Mouse (Mus musculus) cerebellum, adult 11-12 months (tissue): ENCODE results near the gene Dennd1a.
"Not testable (repeated sequence)": the region's sequence is repeated elsewhere in the genome, so short reads cannot be mapped to it uniquely, and the experiment has no call there.

Source experiments
- DNase-seq: peaks from one replicate; pipeline ENCODE4 v3.0.0; 2022

Dennd1a gene

DNA sequence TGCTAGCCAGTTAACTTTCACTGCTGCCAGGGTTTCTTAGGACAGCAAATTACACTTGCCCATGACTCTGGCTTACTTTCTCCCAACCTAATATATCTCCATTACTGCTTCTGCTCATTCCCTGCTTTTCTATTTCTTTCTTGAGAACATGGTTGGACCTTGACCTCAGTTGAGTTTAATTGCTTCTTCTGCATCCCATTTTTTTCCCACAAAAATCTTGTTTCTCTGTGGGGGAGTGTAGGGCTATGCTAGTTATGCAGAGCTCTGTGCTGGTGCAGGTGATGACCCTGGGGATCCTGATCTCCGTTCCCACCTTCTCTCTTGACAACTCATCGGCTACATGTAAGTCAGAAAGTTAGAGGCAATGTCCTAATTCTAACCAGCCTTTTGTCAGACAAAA is 344.3 kb downstream of the Dennd1a start:
- no peak for DNase-seq

- no peak for DNase-seq
These were observed 345.4 kb downstream of the Dennd1a start for GRCm38 (mm10) chr2:37941741-37942140.

DNA sequence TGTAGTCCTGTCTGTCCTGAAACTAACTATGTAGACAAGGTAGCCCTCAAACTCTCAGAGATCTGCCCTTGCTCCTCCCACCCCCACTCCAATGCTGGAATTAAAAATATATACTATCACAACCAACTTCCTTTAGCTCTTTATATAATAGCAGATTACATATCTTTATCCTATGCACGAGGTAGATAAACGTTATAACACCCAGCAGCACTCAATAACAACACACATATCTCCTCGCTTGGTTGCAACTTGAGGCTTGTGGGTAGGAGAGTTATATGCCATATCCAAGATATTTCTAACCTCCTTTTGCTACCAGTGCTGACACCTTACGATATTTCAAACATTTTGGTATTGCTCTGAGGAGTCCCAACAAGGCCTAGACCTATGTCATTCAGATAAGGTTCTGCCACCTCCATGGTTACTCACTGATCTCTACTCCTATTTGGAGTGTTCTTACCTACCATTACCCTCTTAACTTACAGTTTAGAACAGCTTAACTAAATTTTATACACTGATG is 346.3 kb downstream of the Dennd1a start:
- no peak for DNase-seq

DNA sequence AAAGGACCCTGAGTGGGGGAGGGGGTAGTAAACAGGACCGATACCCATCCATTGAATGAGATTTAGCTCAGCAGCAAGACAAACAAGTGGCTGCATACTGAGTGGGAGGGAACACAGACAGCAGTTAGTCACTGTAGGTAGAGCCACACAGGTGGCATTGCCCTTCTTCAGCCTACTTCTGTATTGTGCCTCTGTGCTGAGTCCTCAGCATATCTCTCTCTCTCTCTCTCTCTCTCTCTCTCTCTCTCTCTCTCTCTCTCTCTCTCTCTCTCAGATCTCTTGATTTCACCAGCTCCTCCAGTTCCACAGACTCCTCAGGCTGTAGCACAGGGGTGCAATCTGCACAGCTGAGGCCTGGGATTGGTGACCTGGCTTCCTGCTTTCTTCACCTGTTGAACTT is 347.2 kb downstream of the Dennd1a start:
- DNase-seq: no peak

- DNase-seq: not testable (repeated sequence)
These were observed 350.3 kb downstream of the Dennd1a start for GRCm38 (mm10) chr2:37936922-37937321.

DNA sequence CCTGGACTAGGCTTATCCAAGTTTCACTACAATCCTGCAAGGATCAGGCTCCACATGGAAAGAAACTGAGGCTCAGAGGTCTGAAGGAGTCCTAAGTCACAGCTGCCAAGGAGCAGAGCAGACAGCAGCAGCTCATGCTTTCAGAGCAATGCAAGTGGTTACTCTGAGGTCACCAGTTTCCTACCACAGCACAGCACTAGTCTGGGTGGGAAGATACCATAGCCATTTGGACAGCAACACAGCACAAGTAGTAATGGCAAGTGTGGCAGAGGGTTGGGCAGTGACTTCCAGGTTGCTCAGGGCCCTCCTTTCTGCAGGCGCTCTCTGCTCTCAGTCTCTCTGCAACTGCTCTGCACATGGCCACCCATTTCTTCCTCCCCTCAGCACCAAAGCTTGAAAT is 354.9 kb downstream of the Dennd1a start:
- DNase-seq: no peak

GRCm38 (mm10) chr2:37931018-37931930 is 355.9 kb downstream of the Dennd1a start:
- no peak for DNase-seq

GRCm38 (mm10) chr2:37926133-37926503 is 361.1 kb downstream of the Dennd1a start:
- no peak for DNase-seq

DNA sequence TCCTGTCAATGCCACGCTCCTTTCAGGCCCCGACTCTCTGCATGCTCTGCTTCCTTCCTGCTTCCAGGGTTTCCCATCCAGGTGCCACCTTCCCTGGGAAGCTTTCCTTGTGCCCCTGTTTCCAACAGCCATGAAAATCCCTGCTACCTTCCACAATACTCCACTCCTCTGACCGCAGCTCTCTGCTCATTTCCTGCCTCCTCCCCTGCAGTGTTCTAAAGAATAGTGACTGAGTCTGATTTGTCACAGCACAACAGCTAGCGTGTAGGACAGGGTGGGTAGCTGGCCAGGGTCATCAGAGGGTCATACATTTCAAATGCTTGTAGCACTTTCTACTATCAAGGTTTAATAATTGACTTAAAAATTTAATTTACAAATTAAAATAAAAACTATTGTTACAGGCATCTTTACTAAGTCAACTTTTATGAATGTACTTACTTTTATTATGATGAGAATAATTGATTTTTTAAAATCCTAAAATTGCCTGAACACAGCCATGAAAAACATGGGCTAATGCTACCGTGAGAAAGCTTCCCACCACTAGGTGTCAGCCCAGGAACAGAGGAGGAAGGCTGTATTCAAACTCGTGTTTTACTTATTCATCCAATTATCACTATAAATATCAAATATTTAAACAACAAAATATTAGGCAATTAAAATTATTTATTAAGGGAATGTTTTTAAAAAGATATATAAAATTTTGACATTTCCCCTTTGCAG is 361.6 kb downstream of the Dennd1a start:
- no peak for DNase-seq

DNA sequence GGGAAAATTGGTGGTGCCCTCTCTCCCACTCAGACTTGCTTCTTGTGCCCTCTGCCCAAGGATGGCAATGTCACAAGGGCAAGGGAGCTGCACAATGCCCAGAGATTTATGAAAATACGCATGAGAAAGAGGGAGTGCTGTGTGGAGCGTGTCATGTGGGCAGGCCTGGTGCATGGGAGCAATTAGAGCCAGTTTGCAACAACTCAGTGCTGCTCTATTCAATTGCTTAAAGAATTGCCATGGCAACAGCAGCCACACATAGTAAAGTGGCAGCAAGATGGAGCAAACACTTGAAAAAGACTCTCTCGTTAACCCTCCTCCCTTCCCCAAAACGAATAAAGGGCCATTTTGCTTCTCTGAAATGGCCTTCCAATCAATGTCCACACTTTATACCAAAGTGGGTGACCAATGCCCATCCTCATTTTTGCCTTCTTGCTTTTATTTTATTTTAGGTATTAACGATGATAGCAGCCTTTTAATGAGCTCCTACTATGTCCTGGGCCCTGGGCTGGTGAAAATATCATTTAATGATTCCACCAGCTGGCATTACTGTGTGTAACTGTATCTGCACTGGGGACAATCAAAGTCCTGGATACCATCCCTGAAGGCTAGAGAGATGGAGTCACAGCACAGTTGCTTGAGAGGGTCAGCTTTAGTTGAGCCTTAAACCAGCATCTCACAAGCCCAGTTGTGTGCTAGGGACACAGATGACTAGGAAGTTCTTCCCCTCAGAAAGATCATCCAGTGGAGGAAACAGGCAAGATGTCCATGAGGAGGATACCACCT is 378.3 kb downstream of the Dennd1a start:
- DNase-seq: no peak

GRCm38 (mm10) chr2:37908296-37908695 is 378.9 kb downstream of the Dennd1a start:
- DNase-seq: no peak

DNA sequence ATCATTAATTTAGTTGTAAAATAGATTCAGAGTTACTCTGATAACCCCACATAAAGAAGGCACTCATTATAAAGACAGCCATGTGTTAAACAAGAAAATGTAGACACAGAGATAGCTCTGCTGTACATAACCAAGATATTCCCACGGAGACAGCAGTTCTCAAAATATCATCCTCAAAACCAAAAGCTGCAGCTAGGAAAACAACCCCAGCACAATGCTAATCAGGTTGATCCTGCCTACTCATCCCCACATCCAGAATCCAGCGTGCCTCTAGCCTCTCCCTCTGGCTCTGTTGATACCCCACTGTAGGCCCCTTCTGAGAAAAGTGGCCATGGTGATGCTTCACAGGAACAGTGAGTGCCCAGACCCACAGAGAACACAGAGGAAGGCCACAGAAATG is 380.9 kb downstream of the Dennd1a start:
- DNase-seq: no peak

DNA sequence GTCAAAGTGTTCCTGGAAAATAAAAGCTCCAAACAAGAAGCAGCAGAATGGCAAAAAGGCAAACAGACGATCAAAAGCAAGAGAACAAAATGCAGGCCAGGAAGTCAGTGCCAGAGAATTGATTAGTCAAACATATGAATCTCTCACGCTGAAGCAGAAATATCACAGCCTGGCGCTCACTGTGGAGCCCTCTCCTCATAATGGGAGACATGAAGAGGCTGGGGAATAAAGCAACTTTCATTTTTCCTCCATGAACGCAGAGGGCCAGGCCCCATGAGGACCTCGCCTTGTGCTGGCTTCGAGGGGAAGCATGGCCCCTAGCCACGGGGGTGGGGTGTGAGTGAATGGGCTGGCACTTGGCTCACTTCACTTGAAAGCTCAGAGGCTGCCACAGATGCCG is 383.9 kb downstream of the Dennd1a start:
- DNase-seq: no peak

DNA sequence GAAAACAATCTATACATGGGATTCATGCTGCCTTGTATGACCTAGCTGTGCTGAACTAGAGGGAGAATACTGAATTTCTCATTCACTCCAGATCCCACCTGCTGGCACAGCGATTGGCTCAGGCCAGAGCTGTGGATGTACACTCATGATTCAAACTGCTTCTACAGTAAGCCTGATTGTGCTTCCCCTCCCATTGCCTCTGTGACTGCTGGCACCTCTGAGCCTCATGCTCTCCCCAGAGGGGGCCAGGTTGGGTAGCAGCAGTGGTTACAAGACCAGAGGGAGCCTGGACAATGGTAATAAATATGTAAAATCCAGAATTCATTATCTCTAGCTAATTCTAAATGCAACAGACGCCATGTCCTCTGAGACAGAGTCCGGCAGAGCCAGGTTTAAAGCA is 404.0 kb downstream of the Dennd1a start:
- DNase-seq: no peak

- no peak for DNase-seq
These were observed 405.8 kb downstream of the Dennd1a start for GRCm38 (mm10) chr2:37881262-37881913.

- DNase-seq: no peak
These were observed 407.5 kb downstream of the Dennd1a start for GRCm38 (mm10) chr2:37879697-37880096.

DNA sequence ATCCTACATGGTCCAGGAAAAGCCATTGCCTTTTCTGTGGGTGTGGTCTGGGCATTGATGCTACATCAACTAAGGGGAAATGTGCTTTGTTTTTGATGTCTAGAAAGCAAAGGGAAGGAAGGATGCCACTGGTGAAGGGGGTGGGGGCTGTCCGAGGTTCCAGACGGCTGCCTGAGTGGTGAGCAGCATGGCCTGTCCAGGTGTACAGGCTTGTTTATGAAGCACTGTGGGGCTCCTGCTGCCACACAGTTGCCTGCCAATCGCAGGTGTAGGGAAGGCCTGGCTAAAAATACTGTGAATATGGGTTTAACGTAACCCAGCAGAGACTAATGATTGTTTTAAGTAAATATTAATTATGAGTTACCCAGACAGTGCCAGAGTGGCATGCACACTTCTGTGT is 414.4 kb downstream of the Dennd1a start:
- DNase-seq: no peak

DNA sequence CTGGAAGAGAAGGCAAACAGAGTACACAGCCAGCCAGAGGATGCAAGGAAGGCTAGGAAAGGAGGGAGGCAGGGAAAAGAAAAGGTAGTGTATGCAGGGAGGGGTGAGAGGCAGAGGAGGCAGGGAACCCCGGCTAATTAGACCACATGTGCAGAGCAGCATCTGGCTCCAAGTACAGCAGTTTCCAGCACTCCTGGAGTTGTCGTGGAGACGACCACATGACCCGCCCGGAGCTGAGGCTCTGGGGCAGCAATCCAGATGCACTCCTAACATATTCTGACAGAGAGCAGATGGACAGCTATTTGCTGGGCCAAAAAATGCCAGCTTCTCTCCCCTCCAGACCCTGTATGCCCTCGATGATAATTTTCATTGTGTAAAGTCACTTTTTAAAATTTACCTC is 417.6 kb downstream of the Dennd1a start:
- peak; percentile 9 for DNase-seq

DNA sequence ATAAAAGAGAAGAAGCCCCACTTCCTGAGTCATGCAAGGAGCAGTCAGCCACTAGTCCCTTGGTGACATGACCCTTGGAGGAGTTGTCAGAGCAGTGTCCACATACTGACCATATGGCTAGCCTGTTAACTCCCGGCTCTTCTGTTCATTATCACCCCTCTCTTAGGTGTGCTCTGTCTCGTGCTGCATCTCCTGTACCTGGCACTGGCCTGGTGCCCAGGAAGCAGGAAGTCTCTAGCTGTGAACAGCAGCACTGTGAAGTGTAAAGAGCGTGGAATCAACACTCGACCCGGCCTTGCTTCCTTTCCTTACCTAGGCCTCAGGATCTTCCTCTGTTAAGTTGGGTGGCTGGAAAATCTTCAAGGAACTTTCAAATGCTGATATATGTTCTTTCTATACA is 419.8 kb downstream of the Dennd1a start:
- DNase-seq: peak; percentile 15

DNA sequence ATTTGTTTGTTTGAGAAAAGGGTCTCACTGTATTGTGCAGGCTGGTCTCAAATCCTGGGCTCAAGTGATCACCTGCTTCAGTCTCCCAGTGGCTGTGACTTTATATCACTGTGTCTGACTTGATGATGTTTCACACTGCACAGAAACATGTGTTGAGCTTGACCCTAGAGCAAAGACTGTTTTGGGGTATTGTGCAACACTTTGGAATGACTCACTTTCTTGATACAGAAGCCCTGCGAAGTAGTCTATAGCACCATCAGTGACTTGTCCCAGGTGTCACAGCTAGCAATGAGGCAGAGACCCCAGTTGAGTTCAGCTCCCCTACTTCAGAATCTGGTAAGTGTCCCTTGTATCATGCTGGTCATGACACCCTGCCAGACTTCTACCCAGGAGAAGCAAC is 429.7 kb downstream of the Dennd1a start:
- DNase-seq: no peak

- DNase-seq: no peak
These were observed 430.2 kb downstream of the Dennd1a start for GRCm38 (mm10) chr2:37856955-37857354.

DNA sequence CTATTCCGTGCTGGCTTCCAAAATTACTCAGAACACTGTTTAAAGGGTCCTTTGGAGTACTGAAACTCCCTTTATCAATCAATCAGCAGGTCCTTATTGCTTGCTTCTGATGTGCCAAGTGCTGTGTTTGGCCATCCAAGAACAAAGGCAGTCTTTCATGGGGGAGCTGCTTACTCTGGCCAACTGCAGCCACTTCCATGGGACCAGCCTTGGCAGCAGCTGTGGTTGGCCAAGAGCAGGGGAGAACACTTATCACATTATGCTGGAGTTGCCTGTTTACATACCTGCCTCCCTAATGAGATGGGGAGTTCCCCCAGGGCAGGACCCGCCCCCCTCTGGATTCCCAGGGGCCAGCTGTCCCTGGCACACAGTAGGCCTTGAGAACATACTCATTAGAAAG is 432.0 kb downstream of the Dennd1a start:
- no peak for DNase-seq
